Mouse (Mus musculus): ENCODE measurements around the gene Ccdc8.

DNA sequence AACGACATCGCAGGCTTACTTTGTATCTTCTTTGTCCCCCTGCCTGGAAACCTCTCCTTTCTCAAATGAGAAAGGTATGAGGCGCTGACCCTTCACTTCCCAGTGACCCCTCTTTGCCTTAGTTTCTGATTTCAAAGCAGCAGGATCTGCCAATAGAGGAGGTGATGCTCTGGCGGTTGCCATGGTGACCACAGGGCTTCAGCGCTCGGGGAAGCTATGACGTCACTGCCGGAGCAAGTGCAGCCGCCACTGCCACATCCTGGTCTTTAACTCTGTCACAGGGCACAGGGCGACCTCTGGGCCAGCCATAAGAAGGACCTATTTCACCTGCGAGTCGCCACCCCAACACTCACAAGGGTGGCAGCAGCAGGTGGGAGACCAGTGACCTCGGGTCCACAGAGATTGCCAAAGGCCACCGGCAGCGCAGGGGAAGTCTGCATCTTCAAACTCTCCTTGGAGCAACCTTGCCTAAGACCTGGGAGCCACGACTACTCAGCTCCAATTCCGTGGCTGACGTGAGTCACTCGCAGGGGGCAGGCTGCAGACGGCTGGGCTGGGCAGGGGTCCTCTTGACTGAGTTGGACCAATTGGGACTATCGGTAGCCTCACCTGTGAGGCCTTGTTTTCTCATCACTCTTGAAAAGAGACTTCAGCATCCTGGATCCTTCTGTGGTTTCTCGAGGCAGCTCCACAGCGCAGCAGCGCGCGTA lies 9.5 kb upstream of the Ccdc8 start, which contains the start of gene Gm42372:
- no peak for TF ChIP-seq EP300 (IDR thresholded peaks at IDR 0.05; ENCODE audit: low read depth in 1 of 2, low read length in 2 of 2)
- no peak for TF ChIP-seq POLR2AphosphoS5 (IDR thresholded peaks at IDR 0.05; ENCODE audit: borderline replicate concordance, low read depth, low read length)
